Mouse (Mus musculus): ENCODE data around the gene Shd. TPM values are rescaled to one million over a fixed set of nuclear protein-coding genes. Genes with fewer than 3 reads are reported as not detected.
A peak's percentile ranks its signal among the peaks of the same experiment; 100 is the strongest.
"Not testable (repeated sequence)": the region's sequence is repeated elsewhere in the genome, so short reads cannot be mapped to it uniquely, and the experiment has no call there.

Shd gene
- polyA plus RNA-seq (2015; fragmentation: Nextera tagmentation; extraction: Ambion mirVana): 102 TPM in 2 replicates

GRCm38 (mm10) chr17:55969966-55970891 is at the start of gene Shd:
Gene Shd (plus strand): TSS chr17:55970467.
- Histone ChIP-seq H3K4me3 (peak within 1 kb of the TSS; percentile 50), H3K9ac (peak within 1 kb of the TSS; percentile 72), H3K27me3 (no peaks in the 10 kb centered on the region), H3K27ac (peak within 1 kb of the TSS; percentile 69), H3K9me3 (replicated peaks) (no peaks in the 10 kb centered on the region), H3K4me1 (peaks cover 31% of the 10 kb centered on the region), H3K4me2 (peak within 1 kb of the TSS; percentile 67), H3K36me3 (ENCODE audit: poor library complexity, severe bottlenecking) (peaks cover 50% of the 10 kb centered on the region)
- WGBS: 7% methylated on average over 55 of the region's 55 CpGs
- ATAC-seq: peak; percentile 63

- WGBS: 1% methylated on average over 32 of the region's 33 CpGs
- Histone ChIP-seq H3K4me1 (peaks cover 7% of the 10 kb centered on the region), H3K27ac (peak overlapping the region; percentile 83), H3K9me3 (replicated peaks) (no peaks in the 10 kb centered on the region; the same call in 1 of the 2 replicates), H3K9ac (peak overlapping the region; percentile 82), H3K4me3 (peak overlapping the region; percentile 56), H3K27me3 (no peaks in the 10 kb centered on the region), H3K36me3 (ENCODE audit: poor library complexity, severe bottlenecking) (no peaks in the 10 kb centered on the region), H3K4me2 (peak overlapping the region; percentile 76)
- ATAC-seq: peak; percentile 98
Observed at GRCm38 (mm10) chr17:55931553-55932502, 38.4 kb upstream of the Shd start.

- Histone ChIP-seq H3K4me3 (peak overlapping the region; percentile 56), H3K36me3 (ENCODE audit: poor library complexity, severe bottlenecking) (no peaks in the 10 kb centered on the region), H3K9me3 (replicated peaks) (peaks cover 4% of the 10 kb centered on the region; the same call in 1 of the 2 replicates), H3K4me1 (peaks cover 7% of the 10 kb centered on the region), H3K9ac (no peak overlapping the region), H3K4me2 (peak overlapping the region; percentile 76), H3K27me3 (no peaks in the 10 kb centered on the region), H3K27ac (0 out of 2 replicates have a peak overlapping the region, but pooled peaks have one; percentile 10)
- ATAC-seq: 0 out of 2 replicates have a peak, but pooled peaks have one; percentile 4
- 74% methylated on average over 2 of the region's 2 CpGs for WGBS
Observed at GRCm38 (mm10) chr17:55932635-55933034, 37.6 kb upstream of the Shd start.

- Histone ChIP-seq H3K9me3 (replicated peaks) (peaks cover 7% of the 10 kb centered on the region; the same call in 1 of the 2 replicates), H3K4me2 (no peak overlapping the region), H3K4me1 (peaks cover 7% of the 10 kb centered on the region), H3K4me3 (no peak overlapping the region), H3K9ac (no peak overlapping the region), H3K36me3 (ENCODE audit: poor library complexity, severe bottlenecking) (peaks cover 3% of the 10 kb centered on the region; the same call in 1 of the 2 replicates), H3K27ac (no peak overlapping the region), H3K27me3 (no peaks in the 10 kb centered on the region)
- WGBS: 96% methylated on average over 15 of the region's 15 CpGs
- no peak for ATAC-seq
Observed at GRCm38 (mm10) chr17:55933191-55933590, 37.1 kb upstream of the Shd start.

GRCm38 (mm10) chr17:55944387-55944865 is 25.8 kb upstream of the Shd start:
- ATAC-seq; H3K4me1 ChIP-seq; H3K27me3 ChIP-seq; H3K9me3 ChIP-seq (replicated peaks): not testable (repeated sequence)
- H3K9ac ChIP-seq: peak overlapping the region; percentile 70; the same call in 1 of the 2 replicates
- peak overlapping the region; percentile 91; the same call in 1 of the 2 replicates for H3K27ac ChIP-seq
- peak overlapping the region; percentile 73 for H3K4me2 ChIP-seq
- H3K36me3 ChIP-seq (ENCODE audit: poor library complexity, severe bottlenecking): peaks cover 13% of the 10 kb centered on the region
- H3K4me3 ChIP-seq: peak overlapping the region; percentile 50
- 40% methylated on average over 10 of the region's 10 CpGs for WGBS

- peak overlapping the region; percentile 73 for H3K4me2 ChIP-seq
- under 1% methylated on average over 56 of the region's 56 CpGs for WGBS
Observed at GRCm38 (mm10) chr17:55944866-55945682, 25.2 kb upstream of the Shd start.

GRCm38 (mm10) chr17:55945696-55946095 is 24.6 kb upstream of the Shd start:
- Histone ChIP-seq H3K4me3 (peak overlapping the region; percentile 50), H3K9ac (peak overlapping the region; percentile 70), H3K9me3 (replicated peaks) (no peaks in the 10 kb centered on the region), H3K4me1 (0 out of 2 replicates have a peak, but pooled peaks cover 3% of the 10 kb centered on the region), H3K36me3 (ENCODE audit: poor library complexity, severe bottlenecking) (peaks cover 1% of the 10 kb centered on the region; the same call in 1 of the 2 replicates), H3K27ac (peak overlapping the region; percentile 91), H3K27me3 (peaks cover 4% of the 10 kb centered on the region; the same call in 1 of the 2 replicates), H3K4me2 (peak overlapping the region; percentile 73)
- 37% methylated on average over 5 of the region's 5 CpGs for WGBS
- ATAC-seq: no peak

More at GRCm38 (mm10) chr17:55944866-55945682, 25.2 kb upstream of the Shd start:
- Histone ChIP-seq H3K27ac (peak overlapping the region; percentile 91), H3K9ac (peak overlapping the region; percentile 70), H3K4me3 (peak overlapping the region; percentile 50)
- not testable (repeated sequence) for H3K9me3 ChIP-seq (replicated peaks); H3K36me3 ChIP-seq (ENCODE audit: poor library complexity, severe bottlenecking); H3K27me3 ChIP-seq; H3K4me1 ChIP-seq
- ATAC-seq: peak; percentile 98

GRCm38 (mm10) chr17:55948647-55949046 is 21.6 kb upstream of the Shd start:
- WGBS: 87% methylated on average over 4 of the region's 4 CpGs
- no peak overlapping the region for H3K9ac ChIP-seq
- H3K27ac ChIP-seq: no peak overlapping the region
- no peak overlapping the region for H3K4me2 ChIP-seq
- no peaks in the 10 kb centered on the region for H3K36me3 ChIP-seq (ENCODE audit: poor library complexity, severe bottlenecking)
- no peak for ATAC-seq
- H3K27me3 ChIP-seq: peaks cover 19% of the 10 kb centered on the region
- H3K4me3 ChIP-seq: no peak overlapping the region
- H3K9me3 ChIP-seq (replicated peaks): no peaks in the 10 kb centered on the region
- H3K4me1 ChIP-seq: 0 out of 2 replicates have a peak, but pooled peaks cover 3% of the 10 kb centered on the region

GRCm38 (mm10) chr17:55949400-55949799 is 20.9 kb upstream of the Shd start, which contains the start of gene Zfp119b:
Gene Zfp119b (minus strand): TSS chr17:55949500.
- H3K4me1 ChIP-seq: 0 out of 2 replicates have a peak, but pooled peaks cover under 1% of the 10 kb centered on the region
- H3K4me3 ChIP-seq: no peak within 1 kb of the TSS
- peaks cover 26% of the 10 kb centered on the region for H3K27me3 ChIP-seq
- H3K9ac ChIP-seq: no peak within 1 kb of the TSS
- 88% methylated on average over 2 of the region's 2 CpGs for WGBS
- no peaks in the 10 kb centered on the region for H3K36me3 ChIP-seq (ENCODE audit: poor library complexity, severe bottlenecking)
- no peak for ATAC-seq
- no peak within 1 kb of the TSS for H3K4me2 ChIP-seq
- H3K9me3 ChIP-seq (replicated peaks): no peaks in the 10 kb centered on the region
- H3K27ac ChIP-seq: no peak within 1 kb of the TSS

GRCm38 (mm10) chr17:55950601-55951000 is 19.7 kb upstream of the Shd start:
- Histone ChIP-seq H3K27me3 (peaks cover 33% of the 10 kb centered on the region), H3K36me3 (ENCODE audit: poor library complexity, severe bottlenecking) (no peaks in the 10 kb centered on the region), H3K27ac (no peak overlapping the region), H3K4me3 (no peak overlapping the region), H3K4me2 (no peak overlapping the region), H3K9ac (no peak overlapping the region), H3K9me3 (replicated peaks) (no peaks in the 10 kb centered on the region), H3K4me1 (no peaks in the 10 kb centered on the region)
- no peak for ATAC-seq
- 83% methylated on average over 9 of the region's 9 CpGs for WGBS

All from forebrain, embryonic 13.5 days (tissue).